Mouse (Mus musculus) common myeloid progenitor, adult 5-6 weeks (primary cell): ENCODE measurements around the gene Gm4881. TPM values are rescaled to one million over a fixed set of nuclear protein-coding genes. Genes with fewer than 3 reads are reported as not detected.

Source experiments
- total RNA-seq: library from RNA; stranded (forward); fragments of 200-1000, 187-1606 nt; gene quantifications from 2 replicates; pipeline ENCODE4 v1.2.3, GENCODE M21; 2017

The Gm4881 gene
- total RNA-seq, 1 experiment from 2014 or later, result not detected

Other genes starting within 250 kb of the Gm4881 start
- gene BC049730, start 235.3 kb downstream of the Gm4881 start, total RNA-seq, result not detected in 2 replicates
- gene Gm4763, start 217.6 kb downstream of the Gm4881 start, total RNA-seq, result not detected in 2 replicates
- gene Cd177, start 184.2 kb downstream of the Gm4881 start, total RNA-seq, result 5.7 and 9.7 TPM in 2 replicates
- 1.2 TPM in 1 of 2 replicates, not detected in the other for gene Ceacam10, start 167.3 kb downstream of the Gm4881 start, total RNA-seq
- gene Gm9844, start 82.3 kb downstream of the Gm4881 start, total RNA-seq, result 34.7 and 43.7 TPM in 2 replicates
- not detected in 2 replicates for gene Lypd4, start 74.6 kb downstream of the Gm4881 start, total RNA-seq
- gene Dmrtc2, start 74.4 kb downstream of the Gm4881 start, total RNA-seq, result not detected in 2 replicates
- gene Rps19, start 60.1 kb downstream of the Gm4881 start, total RNA-seq, result 1,538 and 1,683 TPM in 2 replicates
- not detected in 2 replicates for gene Cd79a, start 47.1 kb downstream of the Gm4881 start, total RNA-seq
- 43.2 and 54.1 TPM in 2 replicates for gene Arhgef1, start 41.6 kb downstream of the Gm4881 start, total RNA-seq
- 78.3 and 82.6 TPM in 2 replicates for gene Rabac1, start 28.3 kb upstream of the Gm4881 start, total RNA-seq
- gene Atp1a3, start 61.5 kb upstream of the Gm4881 start, total RNA-seq, result 17.1 and 23.8 TPM in 2 replicates
- gene Grik5, start 127.9 kb upstream of the Gm4881 start, total RNA-seq, result 10.4 and 11.5 TPM in 2 replicates
- 4.8 and 8.4 TPM in 2 replicates for gene Zfp574, start 128.1 kb upstream of the Gm4881 start, total RNA-seq
- gene Pou2f2, start 235.2 kb upstream of the Gm4881 start, total RNA-seq, result 3.8 and 4.7 TPM in 2 replicates